Mouse (Mus musculus) T-cell, adult 2 months (primary cell): ENCODE results near the gene Creld1.

Experiments
- DNase-seq: peaks from one replicate; pipeline ENCODE4 v3.0.0; 2022; ENCODE audit warnings: low spot score

The Creld1 gene

GRCm38 (mm10) chr6:113483100-113483615, at the start of gene Creld1:
Gene Creld1 (plus strand): TSS chr6:113483297.
- DNase-seq, result peak; percentile 91

DNA sequence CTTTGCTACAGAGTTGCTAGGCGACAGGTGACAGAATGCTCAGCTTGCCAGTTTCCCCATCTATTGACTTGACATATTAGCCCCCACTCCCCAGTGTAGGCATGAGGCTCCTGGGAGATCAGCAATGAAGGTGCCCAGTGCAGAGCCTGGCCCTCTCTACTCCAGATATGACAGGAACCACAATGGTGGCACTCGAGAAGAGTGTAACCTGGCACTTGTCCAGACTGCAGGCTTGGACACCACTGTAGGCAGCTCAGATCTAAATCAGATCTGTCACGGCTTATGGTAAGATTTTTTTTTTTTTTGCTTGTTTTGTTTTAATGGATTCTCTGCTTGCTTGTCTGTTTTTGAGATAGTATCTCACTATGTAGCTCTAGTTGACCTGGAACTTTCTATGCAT, 49.4 kb upstream of the Creld1 start:
- DNase-seq, result no peak

GRCm38 (mm10) chr6:113434691-113435090, 48.4 kb upstream of the Creld1 start:
- DNase-seq, result no peak

DNA sequence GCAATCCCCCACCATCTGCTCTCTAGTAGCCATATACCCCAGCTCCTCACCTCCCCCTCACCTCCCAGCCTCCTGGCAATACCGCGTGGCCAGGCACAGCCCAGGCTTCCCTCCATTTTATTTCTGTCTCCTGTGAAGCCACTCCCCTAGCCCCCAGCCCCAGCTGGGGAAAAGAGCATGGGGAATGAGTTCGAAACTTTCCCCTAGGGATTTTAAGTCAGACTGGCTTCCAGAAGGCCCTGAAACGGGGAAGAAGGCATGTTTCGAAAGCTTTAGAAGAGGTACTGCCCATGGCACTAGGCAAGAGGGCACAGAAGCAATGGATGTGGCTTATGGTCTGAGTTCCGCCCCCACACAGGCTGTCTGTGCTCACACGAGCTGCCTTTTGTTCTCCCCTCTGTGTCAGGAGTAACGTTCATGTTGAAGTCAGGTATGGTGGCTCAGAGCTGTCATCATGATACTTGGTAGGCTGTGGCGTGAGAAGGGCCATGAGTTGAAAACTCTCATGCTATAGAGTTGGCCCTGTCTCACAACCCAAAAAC, 47.4 kb upstream of the Creld1 start, which contains the start of gene Cidec:
Cidec (minus strand) TSS at position 97 of the 542 bp plus-strand sequence.
- no peak for DNase-seq

- DNase-seq, result no peak
Observed at GRCm38 (mm10) chr6:113437135-113437534, 46.0 kb upstream of the Creld1 start.

GRCm38 (mm10) chr6:113438721-113439430, 44.2 kb upstream of the Creld1 start:
- DNase-seq, result no peak

GRCm38 (mm10) chr6:113440686-113441085, 42.4 kb upstream of the Creld1 start:
- no peak for DNase-seq

GRCm38 (mm10) chr6:113441147-113441680, 41.9 kb upstream of the Creld1 start:
- peak; percentile 67 for DNase-seq

GRCm38 (mm10) chr6:113442087-113442441, 41.0 kb upstream of the Creld1 start:
- DNase-seq, result no peak

- DNase-seq, result peak; percentile 90
Observed at GRCm38 (mm10) chr6:113442442-113443090, 40.5 kb upstream of the Creld1 start, which contains the start of gene Jagn1. Gene Jagn1 (plus strand): TSS chr6:113442569.

DNA sequence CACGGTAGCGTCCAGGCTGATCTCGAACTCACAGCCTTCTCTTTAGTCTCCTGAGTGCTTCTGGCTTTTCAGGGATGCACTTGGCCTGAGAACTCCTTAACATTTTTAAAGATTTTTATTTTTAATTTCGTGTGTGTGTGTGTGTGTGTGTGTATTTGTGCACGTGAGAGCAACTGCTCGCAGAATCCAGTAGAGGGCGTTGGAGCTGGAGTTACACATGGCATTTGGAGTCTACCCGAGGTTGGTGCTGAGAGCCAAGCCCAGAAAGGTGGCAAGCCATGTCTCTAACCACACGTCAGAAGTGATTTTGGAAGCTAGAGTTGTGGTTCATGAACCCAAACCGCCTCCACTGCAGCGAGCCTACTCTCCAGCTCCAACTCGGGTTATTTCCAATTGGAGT, 40.0 kb upstream of the Creld1 start:
- peak; percentile 37 for DNase-seq

- DNase-seq, result no peak
Observed at GRCm38 (mm10) chr6:113444207-113444965, 38.7 kb upstream of the Creld1 start.

DNA sequence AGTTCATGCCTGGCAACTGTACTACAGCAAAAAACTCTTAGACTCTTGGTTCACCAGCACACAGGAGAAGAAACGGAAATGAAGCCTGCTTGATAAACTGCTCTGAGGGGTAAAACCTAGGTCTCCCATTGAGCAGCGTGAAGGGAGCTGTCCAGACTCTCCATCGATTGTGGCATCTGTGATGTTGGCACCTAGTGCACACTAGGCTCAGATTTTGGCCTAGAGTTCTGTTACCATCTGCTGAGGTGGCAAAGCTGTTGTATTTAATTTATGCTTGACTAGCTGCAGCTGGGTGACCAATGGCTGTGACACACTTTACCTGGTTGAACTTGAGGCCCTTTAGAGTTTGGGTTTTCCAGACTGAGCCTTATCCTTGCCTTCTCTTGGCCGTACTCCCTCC, 35.5 kb upstream of the Creld1 start:
- DNase-seq, result no peak

GRCm38 (mm10) chr6:113451839-113452238, 31.3 kb upstream of the Creld1 start:
- DNase-seq, result no peak

DNA sequence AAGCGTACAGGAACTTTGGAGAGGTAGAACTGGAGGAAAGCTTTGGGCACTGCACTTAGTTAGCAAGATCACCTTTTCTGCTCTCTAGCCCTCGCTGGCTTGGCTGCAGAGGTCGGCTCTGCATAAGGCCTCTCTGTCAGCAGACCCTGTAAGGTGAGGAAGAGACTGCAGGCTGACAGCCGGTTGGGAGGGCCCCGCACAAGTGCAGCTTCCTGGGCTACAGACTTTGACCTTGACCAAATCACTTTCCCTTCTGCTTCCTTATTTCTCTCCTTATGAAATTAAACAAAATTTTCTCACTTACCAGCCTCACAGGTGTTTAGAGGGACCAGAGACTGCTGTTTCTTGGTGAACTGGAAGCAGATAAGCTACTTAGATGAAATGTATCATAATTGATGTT, 28.1 kb upstream of the Creld1 start:
- no peak for DNase-seq

- no peak for DNase-seq
Observed at GRCm38 (mm10) chr6:113457952-113458534, 25.1 kb upstream of the Creld1 start, which contains the start of gene Il17re. Gene Il17re (plus strand): TSS chr6:113458484.

GRCm38 (mm10) chr6:113458635-113459034, 24.5 kb upstream of the Creld1 start:
- DNase-seq, result no peak

GRCm38 (mm10) chr6:113464040-113464439, 19.1 kb upstream of the Creld1 start:
- DNase-seq, result no peak

DNA sequence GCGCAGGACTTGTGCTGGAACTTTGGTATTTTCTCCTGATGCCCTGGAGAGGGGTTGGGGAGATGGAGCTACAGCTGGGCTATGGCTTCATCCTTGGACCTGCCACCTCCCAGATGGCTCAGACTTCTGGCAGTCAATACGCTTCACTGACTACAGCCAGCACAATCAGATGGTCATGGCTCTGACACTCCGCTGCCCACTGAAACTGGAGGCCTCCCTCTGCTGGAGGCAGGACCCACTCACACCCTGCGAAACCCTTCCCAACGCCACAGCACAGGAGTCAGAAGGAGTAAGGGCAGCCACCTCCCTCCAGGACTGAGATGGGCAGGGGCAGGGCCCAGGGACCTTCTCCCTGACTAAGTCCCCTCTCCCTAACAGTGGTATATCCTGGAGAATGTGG, 17.5 kb upstream of the Creld1 start:
- no peak for DNase-seq

DNA sequence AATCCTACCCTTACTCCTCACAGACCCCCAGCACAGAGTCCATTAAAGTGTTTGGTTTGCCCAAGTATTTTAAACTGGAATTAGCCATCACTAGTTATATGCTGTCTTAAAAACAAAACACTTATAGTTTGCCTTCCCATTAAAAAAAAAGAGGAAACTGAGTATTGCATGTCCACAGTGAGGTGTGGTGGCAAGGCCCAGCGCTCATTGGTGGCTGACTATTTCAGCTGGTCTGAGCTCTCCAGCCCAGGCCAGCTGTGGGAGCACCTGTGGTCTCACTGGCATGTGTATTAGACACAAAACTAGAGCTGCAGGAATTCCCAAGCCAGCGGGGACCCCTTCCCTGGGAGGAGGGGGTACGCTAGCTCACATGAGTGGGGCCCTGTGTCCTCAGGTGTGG, 14.6 kb upstream of the Creld1 start:
- no peak for DNase-seq

DNA sequence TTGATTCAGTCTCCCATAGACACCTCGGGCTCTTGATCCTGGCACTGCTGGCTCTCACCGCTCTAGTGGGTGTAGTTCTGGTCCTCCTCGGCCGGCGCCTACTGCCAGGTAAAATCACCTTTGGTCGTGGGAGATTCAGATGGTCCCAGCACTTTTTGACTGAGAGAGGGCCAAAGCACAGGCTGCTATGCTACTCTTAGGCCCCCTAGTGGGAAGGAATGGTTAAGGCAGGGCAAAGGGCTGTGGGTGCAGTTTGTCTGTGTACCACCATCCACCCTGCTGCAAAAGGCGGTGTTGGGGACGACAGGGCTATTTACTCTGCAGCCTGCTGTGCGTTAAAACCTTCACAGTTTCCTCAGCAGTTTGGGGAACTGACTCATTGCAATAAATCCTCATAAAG, 14.1 kb upstream of the Creld1 start:
- peak; percentile 76 for DNase-seq

DNA sequence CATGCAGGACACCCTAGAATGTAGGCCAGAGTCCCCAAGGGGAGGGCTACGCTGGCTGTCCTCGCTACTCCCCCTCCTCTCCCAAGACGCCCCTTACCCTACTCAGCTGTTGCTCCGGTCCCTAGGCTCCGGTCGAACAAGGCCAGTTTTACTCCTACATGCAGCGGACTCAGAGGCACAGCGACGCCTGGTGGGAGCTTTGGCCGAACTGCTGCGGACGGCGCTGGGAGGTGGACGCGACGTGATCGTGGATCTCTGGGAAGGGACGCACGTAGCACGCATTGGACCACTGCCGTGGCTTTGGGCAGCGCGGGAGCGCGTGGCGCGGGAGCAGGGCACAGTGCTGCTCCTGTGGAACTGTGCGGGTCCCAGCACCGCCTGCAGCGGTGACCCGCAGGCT, 13.7 kb upstream of the Creld1 start:
- peak; percentile 15 for DNase-seq
